Mouse (Mus musculus) liver, adult 2 months (tissue): ENCODE results near the gene Pde4a. TPM values are rescaled to one million over a fixed set of nuclear protein-coding genes. Genes with fewer than 3 reads are reported as not detected.
A peak's percentile ranks its signal among the peaks of the same experiment; 100 is the strongest.

ENCODE experiments used
- DNase-seq: peaks from one replicate; pipeline ENCODE4 v3.0.0-alpha.2; 2011; ENCODE audit warnings: low read depth, low spot score; ENCODE audit errors: extremely low read depth
- H3K27ac ChIP-seq: fragments of 200-500 bp; replicated peaks from 2 replicates; pipeline ENCODE4 v1.5.1; 2012; ENCODE audit warnings: low read depth, mild to moderate bottlenecking, control low read depth, inconsistent platforms, low read length; ENCODE audit not compliant: insufficient read depth
- H3K27me3 ChIP-seq: fragments of 200-500 bp; 2 replicates; pipeline ENCODE4 v1.6.1; 2012; ENCODE audit warnings: mild to moderate bottlenecking, moderate library complexity, low read length, inconsistent platforms; ENCODE audit not compliant: control insufficient read depth, insufficient read depth
- H3K36me3 ChIP-seq: fragments of 200-500 bp; 2 replicates; pipeline ENCODE4 v1.6.1; 2012; ENCODE audit warnings: low read length, inconsistent platforms; ENCODE audit not compliant: control insufficient read depth, insufficient read depth
- H3K4me1 ChIP-seq: fragments of 200-500 bp; 2 replicates; pipeline ENCODE4 v1.6.1; 2011; ENCODE audit warnings: low read length; ENCODE audit not compliant: control insufficient read depth, insufficient read depth
- H3K4me3 ChIP-seq: fragments of 200-500 bp; 2 replicates; pipeline ENCODE4 v1.5.1; 2011; ENCODE audit warnings: low read depth, mild to moderate bottlenecking, control low read depth, low read length, moderate library complexity; ENCODE audit not compliant: insufficient read depth
- H3K79me2 ChIP-seq: fragments of 200-500 bp; 2 replicates; pipeline ENCODE4 v1.6.1; 2012; ENCODE audit warnings: inconsistent platforms, mild to moderate bottlenecking, low read length, moderate library complexity; ENCODE audit not compliant: control insufficient read depth, insufficient read depth
- H3K9ac ChIP-seq: fragments of 200-500 bp; 2 replicates; pipeline ENCODE4 v1.6.1; 2012; ENCODE audit warnings: low read depth, mild to moderate bottlenecking, control low read depth, inconsistent platforms, low read length
- CTCF ChIP-seq: fragments of 200-500 bp; IDR thresholded peaks from 2 replicates; pipeline ENCODE4 v1.5.1; 2011; ENCODE audit warnings: low read depth, low read length, control low read depth
- POLR2A ChIP-seq: fragments of 200-500 bp; IDR thresholded peaks from 2 replicates; pipeline ENCODE4 v1.6.1; 2011; ENCODE audit warnings: low read length, control low read depth; ENCODE audit not compliant: insufficient read depth; ENCODE audit errors: extremely low read depth
- WGBS: fragments of 180-500 bp; shearing (Covaris S2); methylation state at CpG from one replicate; pipeline ENCODE4 v1.1.7; 2018; 5-methylcytosine and 5-hydroxymethylcytosine counted together
- polyA plus RNA-seq: library from polyadenylated mRNA; depleted of rRNA; stranded (reverse); fragments of >200 nt; gene quantifications from 2 replicates; pipeline ENCODE4 v1.2.3, GENCODE M21; 2012
- total RNA-seq: library from RNA; depleted of rRNA; stranded (reverse); fragments of >200 nt; gene quantifications from 2 replicates; pipeline ENCODE4 v1.2.3, GENCODE M21; 2014

Gene Pde4a
- total and polyA plus RNA-seq, 2 experiments, result 1.0 to 3.5 TPM

DNA sequence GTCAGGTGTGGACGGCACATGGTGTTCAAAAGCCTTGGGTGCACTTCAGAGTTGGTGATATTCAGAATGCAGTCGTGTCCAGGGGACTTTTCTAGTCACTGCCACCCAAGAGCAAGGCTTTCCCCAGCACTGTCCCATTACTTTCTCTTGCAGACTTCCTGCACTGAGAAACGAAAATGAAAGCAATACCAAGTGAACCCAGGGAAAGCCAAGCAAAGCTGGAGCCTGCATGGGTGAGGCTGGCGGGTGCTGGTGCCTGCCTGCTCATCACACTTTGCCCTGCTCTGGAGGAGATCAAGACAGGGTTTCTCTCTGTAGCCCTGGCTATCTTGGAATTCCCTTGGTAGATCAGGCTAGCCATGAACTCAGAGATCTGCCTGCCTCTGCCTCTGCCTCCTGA lies 69.8 kb downstream of the Pde4a start:
- Histone ChIP-seq H3K27ac (peak overlapping the region; percentile 18), H3K79me2 (peaks cover 23% of the 10 kb centered on the region; the same call in 1 of the 2 replicates), H3K36me3 (peaks cover 9% of the 10 kb centered on the region; the same call in 1 of the 2 replicates), H3K4me3 (peak overlapping the region; percentile 8; the same call in 1 of the 2 replicates), H3K9ac (0 out of 2 replicates have a peak overlapping the region, but pooled peaks have one; percentile 13), H3K27me3 (no peaks in the 10 kb centered on the region), H3K4me1 (peaks cover 18% of the 10 kb centered on the region)
- WGBS, result 20% methylated on average over 4 of the region's 4 CpGs
- DNase-seq, result no peak
- TF ChIP-seq POLR2A (no peak), CTCF (no peak)

DNA sequence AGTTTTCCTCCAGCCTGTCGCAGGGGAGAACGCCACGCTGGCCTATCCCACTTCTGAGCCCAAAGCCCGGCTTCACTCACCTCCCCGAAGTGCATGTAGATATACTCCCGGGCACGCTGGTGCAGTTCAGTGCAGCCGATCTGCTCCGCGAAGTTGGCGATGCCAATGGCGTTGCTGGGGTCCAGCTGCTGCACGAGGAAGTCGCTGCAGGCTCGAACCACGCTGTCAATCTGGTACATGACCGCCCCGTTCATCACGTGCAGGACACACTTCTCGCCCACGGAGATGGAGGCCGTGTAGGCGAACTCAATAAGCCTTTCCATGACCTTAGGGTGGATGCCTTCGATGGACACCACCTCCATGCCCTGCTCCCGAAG lies 71.5 kb downstream of the Pde4a start:
- WGBS, result 75% methylated on average over 25 of the region's 25 CpGs
- peaks cover 4% of the 10 kb centered on the region; the same call in 1 of the 2 replicates for H3K36me3 ChIP-seq

DNA sequence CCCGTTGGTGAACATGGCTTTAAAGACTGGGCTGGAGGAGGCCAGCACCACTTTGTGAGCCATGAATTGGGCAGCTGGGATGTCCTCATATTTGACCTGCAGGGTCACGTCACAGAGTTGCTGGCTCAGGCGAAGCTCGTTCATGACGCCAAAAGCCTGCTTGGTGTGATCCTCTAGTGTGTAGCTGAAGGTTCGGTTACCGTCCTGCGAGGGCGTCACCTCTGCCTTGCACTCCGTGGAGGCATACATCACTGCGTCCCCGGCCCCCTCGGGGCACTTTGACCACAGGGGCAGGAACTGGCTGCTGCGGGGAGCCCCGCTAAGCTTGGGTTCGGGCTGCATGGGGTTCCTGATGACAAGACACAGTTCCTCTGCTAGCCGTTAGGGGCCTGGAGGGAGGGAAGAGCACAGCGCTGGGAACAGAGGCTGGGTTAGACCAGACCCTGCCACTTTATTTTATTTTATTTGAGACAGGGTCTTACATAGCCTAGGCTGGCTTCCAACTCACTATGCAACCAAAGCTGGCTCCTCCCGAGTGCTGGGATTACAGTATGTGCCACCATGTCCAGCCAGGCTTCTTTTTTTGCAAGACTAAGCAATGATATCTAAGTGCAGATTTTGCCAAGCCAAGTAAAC lies 72.0 kb downstream of the Pde4a start:
- TF ChIP-seq CTCF (peak; percentile 57), POLR2A (no peak)
- Histone ChIP-seq H3K4me1 (peaks cover 18% of the 10 kb centered on the region), H3K27ac (peak overlapping the region; percentile 88), H3K36me3 (peaks cover 4% of the 10 kb centered on the region; the same call in 1 of the 2 replicates), H3K9ac (peak overlapping the region; percentile 96), H3K4me3 (peak overlapping the region; percentile 85), H3K79me2 (peaks cover 23% of the 10 kb centered on the region; the same call in 1 of the 2 replicates), H3K27me3 (no peaks in the 10 kb centered on the region)
- peak; percentile 69 for DNase-seq
- 4% methylated on average over 19 of the region's 19 CpGs for WGBS

More for the DNA sequence above, 71.5 kb downstream of the Pde4a start:
- Histone ChIP-seq H3K9ac (peak overlapping the region; percentile 96), H3K27me3 (no peaks in the 10 kb centered on the region), H3K27ac (no peak overlapping the region), H3K4me3 (peak overlapping the region; percentile 12; the same call in 1 of the 2 replicates), H3K4me1 (peaks cover 18% of the 10 kb centered on the region), H3K79me2 (peaks cover 23% of the 10 kb centered on the region; the same call in 1 of the 2 replicates)
- no peak for TF ChIP-seq POLR2A
- DNase-seq, result no peak

GRCm38 (mm10) chr9:21238004-21238732 lies 72.7 kb downstream of the Pde4a start:
- no peak for DNase-seq
- H3K36me3 ChIP-seq, result peaks cover 3% of the 10 kb centered on the region; the same call in 1 of the 2 replicates
- H3K79me2 ChIP-seq, result peaks cover 22% of the 10 kb centered on the region; the same call in 1 of the 2 replicates
- TF ChIP-seq CTCF (no peak), POLR2A (no peak)
- peak overlapping the region; percentile 85 for H3K4me3 ChIP-seq
- 1% methylated on average over 31 of the region's 31 CpGs for WGBS
- peak overlapping the region; percentile 88 for H3K27ac ChIP-seq
- peak overlapping the region; percentile 96 for H3K9ac ChIP-seq
- peaks cover 18% of the 10 kb centered on the region for H3K4me1 ChIP-seq
- no peaks in the 10 kb centered on the region for H3K27me3 ChIP-seq

- peaks cover 2% of the 10 kb centered on the region for H3K27me3 ChIP-seq
- peaks cover 18% of the 10 kb centered on the region for H3K4me1 ChIP-seq
- no peak for TF ChIP-seq CTCF
- TF ChIP-seq POLR2A, result peak; percentile 32; the same call in 1 of the 2 replicates
- H3K27ac ChIP-seq, result peak within 1 kb of the TSS; percentile 88
- peaks cover 15% of the 10 kb centered on the region; the same call in 1 of the 2 replicates for H3K79me2 ChIP-seq
- no peak for DNase-seq
- peak within 1 kb of the TSS; percentile 96 for H3K9ac ChIP-seq
- under 1% methylated on average over 75 of the region's 90 CpGs for WGBS
- H3K4me3 ChIP-seq, result peak within 1 kb of the TSS; percentile 85
- peaks cover 2% of the 10 kb centered on the region; the same call in 1 of the 2 replicates for H3K36me3 ChIP-seq
These were observed 73.4 kb downstream of the Pde4a start, which contains the start of gene Keap1 for GRCm38 (mm10) chr9:21238733-21239464. Keap1 (minus strand) TSS chr9:21239361.
